Mouse (Mus musculus) heart, adult 8-10 months (tissue): ENCODE measurements around the gene Afg3l1. TPM values are rescaled to one million over a fixed set of nuclear protein-coding genes. Genes with fewer than 3 reads are reported as not detected.
A peak's percentile ranks its signal among the peaks of the same experiment; 100 is the strongest.
"Not testable (repeated sequence)": the region's sequence is repeated elsewhere in the genome, so short reads cannot be mapped to it uniquely, and the experiment has no call there.

Source experiments
- DNase-seq: peaks from one replicate; pipeline ENCODE4 v3.0.0; 2022; ENCODE audit warnings: low spot score
- total RNA-seq, 4 experiments: library from RNA; stranded (reverse); gene quantifications; 2 replicates each; pipeline ENCODE4 v1.2.4; 2022

Afg3l1 gene
- total RNA-seq, 4 experiments from 2014 or later, result 59.2 to 78.1 (median 73.3) TPM

GRCm38 (mm10) chr8:123463651-123464050, 14.1 kb upstream of the Afg3l1 start:
- DNase-seq, result no peak

GRCm38 (mm10) chr8:123467476-123467875, 10.2 kb upstream of the Afg3l1 start:
- no peak for DNase-seq

DNA sequence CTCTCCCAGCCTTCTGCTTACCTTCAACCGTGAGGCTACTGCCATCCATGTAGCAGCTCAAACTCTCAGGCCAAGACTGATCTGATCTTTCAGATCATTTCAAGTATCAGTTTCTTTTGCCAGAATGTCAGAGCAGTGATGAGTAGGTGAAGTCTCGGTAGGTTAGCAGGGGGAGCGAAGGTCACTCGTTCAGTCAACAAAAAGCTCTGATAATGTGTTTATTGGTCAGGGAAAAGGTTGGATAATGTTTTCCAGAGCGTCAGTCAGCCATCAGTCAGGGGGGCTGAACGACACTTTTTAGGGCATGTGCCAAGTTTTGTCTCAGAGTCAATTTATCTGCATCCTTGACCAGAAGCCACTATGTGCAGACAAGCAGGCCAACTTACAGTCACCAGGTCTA, 4.7 kb upstream of the Afg3l1 start:
- DNase-seq, result not testable (repeated sequence)

GRCm38 (mm10) chr8:123474549-123474948, 3.2 kb upstream of the Afg3l1 start:
- not testable (repeated sequence) for DNase-seq

GRCm38 (mm10) chr8:123476911-123477736, 579 bp upstream of the Afg3l1 start:
- DNase-seq, result no peak

GRCm38 (mm10) chr8:123478456-123479218, 934 bp downstream of the Afg3l1 start:
- peak; percentile 7 for DNase-seq

GRCm38 (mm10) chr8:123482627-123483026, 4.9 kb downstream of the Afg3l1 start:
- DNase-seq, result no peak

DNA sequence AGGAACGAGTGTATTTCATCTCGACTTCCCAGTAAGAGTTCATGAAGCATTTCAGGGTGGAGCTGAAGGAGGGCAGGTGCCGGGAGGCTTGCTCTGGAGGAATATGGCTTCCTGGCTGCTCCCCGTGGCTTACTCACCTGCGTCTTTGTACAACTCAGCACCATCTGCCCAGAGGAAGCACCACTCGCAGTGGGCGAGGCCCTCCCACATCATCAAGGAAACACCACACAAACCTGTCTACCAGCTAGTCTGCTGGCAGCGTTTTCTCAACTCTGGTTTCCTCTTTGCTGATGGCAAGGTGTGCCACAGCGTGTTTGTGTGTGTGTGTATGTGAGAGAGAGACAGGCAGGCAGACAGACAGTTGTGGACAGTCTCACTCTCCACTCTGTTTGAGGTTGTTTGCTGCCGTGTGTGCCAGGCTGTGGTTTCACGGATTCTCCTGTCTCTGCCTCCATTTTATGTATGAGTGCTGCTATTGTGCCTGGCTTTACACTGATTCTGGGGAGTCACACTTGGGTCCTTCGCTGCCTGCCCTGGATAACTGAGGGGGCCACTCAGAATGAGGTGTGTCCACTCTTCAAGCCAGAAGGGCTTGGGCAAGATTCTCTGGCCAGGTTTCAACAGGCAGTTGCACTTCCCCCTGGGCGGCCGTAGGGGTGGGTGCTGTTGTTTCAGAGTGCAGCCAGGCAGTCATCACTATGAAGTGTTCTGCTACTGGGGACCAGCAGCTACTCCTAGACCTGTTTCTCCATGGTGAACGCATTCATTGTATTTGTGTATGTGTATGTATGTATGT, 13.8 kb downstream of the Afg3l1 start:
- DNase-seq, result no peak

GRCm38 (mm10) chr8:123492898-123493297, 15.2 kb downstream of the Afg3l1 start:
- no peak for DNase-seq

GRCm38 (mm10) chr8:123497699-123498098, 20.0 kb downstream of the Afg3l1 start:
- DNase-seq, result no peak

GRCm38 (mm10) chr8:123498963-123499362, 21.3 kb downstream of the Afg3l1 start:
- DNase-seq, result no peak

GRCm38 (mm10) chr8:123499556-123499955, 21.9 kb downstream of the Afg3l1 start:
- no peak for DNase-seq

DNA sequence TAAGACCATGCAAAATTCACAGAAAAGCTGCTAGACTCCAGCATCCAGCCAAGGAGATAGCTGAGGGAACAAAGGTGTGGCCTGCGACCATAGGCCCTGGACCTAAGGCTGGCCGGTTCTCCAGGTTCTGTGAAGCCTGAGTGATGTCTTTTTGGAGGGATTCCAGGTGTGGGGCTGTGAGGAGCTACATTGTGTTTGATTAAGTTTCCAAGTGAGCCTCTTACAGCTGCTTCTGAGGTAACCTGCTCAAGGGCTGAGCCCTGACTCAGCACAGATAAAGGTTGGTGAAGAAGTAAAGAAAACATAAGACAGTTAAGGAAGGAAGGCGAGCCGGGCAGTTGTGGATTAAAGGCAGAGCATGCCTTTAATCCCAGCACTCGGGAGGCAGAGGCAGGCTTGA, 24.5 kb downstream of the Afg3l1 start:
- DNase-seq, result no peak

- no peak for DNase-seq
Observed at GRCm38 (mm10) chr8:123503801-123504467, 26.2 kb downstream of the Afg3l1 start.

GRCm38 (mm10) chr8:123504591-123505195, 27.0 kb downstream of the Afg3l1 start:
- no peak for DNase-seq

- no peak for DNase-seq
Observed at GRCm38 (mm10) chr8:123505267-123505666, 27.6 kb downstream of the Afg3l1 start.

DNA sequence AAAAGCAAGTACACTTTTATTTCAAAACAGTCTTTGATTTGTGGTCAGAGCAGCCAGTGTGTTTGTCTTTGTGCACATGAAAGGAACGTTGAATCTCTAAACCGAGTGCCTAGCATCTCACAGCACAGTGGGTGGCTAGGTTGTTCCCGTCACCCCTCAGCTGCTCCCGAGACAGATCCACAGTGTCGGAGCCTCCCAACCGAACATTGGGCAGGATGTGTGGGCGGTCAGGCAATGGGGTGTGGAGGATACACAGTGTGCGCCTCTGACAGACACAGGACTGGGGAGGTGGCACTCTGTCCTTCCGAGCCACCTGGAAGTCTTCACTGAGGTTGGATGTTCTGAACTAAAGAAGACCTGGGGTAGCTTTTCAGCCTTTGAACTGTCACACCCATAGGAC, 28.0 kb downstream of the Afg3l1 start:
- DNase-seq, result no peak

- DNase-seq, result no peak
Observed at GRCm38 (mm10) chr8:123507153-123507552, 29.4 kb downstream of the Afg3l1 start.

GRCm38 (mm10) chr8:123510819-123511218, 33.1 kb downstream of the Afg3l1 start:
- no peak for DNase-seq

GRCm38 (mm10) chr8:123514136-123514535, 36.4 kb downstream of the Afg3l1 start:
- no peak for DNase-seq
